Mouse (Mus musculus) left cerebral cortex, adult 8-10 months (tissue): Measurements from ENCODE around the gene Gm21970. TPM values are rescaled to one million over a fixed set of nuclear protein-coding genes. Genes with fewer than 3 reads are reported as not detected.

ENCODE experiments used
- DNase-seq, 2 experiments: peaks; one replicate each; pipeline ENCODE4 v3.0.0; 2022; ENCODE audit warnings: low spot score in 2 of 2
- total RNA-seq, 4 experiments: library from RNA; stranded (reverse); gene quantifications; 2 replicates each; pipeline ENCODE4 v1.2.4; 2022

The Gm21970 gene
- total RNA-seq, 4 experiments from 2014 or later: not detected

GRCm38 (mm10) chr16:91401569-91402165 lies 10.1 kb downstream of the Gm21970 start:
- no peak for DNase-seq

- no peak for DNase-seq
These were observed 12.3 kb downstream of the Gm21970 start for GRCm38 (mm10) chr16:91403784-91404183.

GRCm38 (mm10) chr16:91404187-91404586 lies 12.7 kb downstream of the Gm21970 start:
- DNase-seq: no peak

GRCm38 (mm10) chr16:91404828-91405577 lies 13.5 kb downstream of the Gm21970 start:
- no peak for DNase-seq

GRCm38 (mm10) chr16:91405640-91406584 lies 14.4 kb downstream of the Gm21970 start, which contains the start of gene Il10rb:
TSS of gene Il10rb (plus strand) at chr16:91406164.
- peak in 1 of 2 experiments; percentile 23 for DNase-seq

- no peak for DNase-seq
These were observed 15.2 kb downstream of the Gm21970 start for GRCm38 (mm10) chr16:91406585-91407220.

GRCm38 (mm10) chr16:91413102-91413844 lies 21.8 kb downstream of the Gm21970 start:
- no peak for DNase-seq

- no peak for DNase-seq
These were observed 24.1 kb downstream of the Gm21970 start for GRCm38 (mm10) chr16:91415391-91416189.

GRCm38 (mm10) chr16:91416357-91416756 lies 24.8 kb downstream of the Gm21970 start:
- DNase-seq: no peak

GRCm38 (mm10) chr16:91416938-91417337 lies 25.4 kb downstream of the Gm21970 start:
- no peak for DNase-seq

GRCm38 (mm10) chr16:91418531-91418930 lies 27.0 kb downstream of the Gm21970 start:
- DNase-seq: no peak

GRCm38 (mm10) chr16:91425816-91426215 lies 34.3 kb downstream of the Gm21970 start:
- DNase-seq: no peak

GRCm38 (mm10) chr16:91426586-91426985 lies 35.1 kb downstream of the Gm21970 start:
- no peak for DNase-seq

- DNase-seq: no peak
These were observed 35.9 kb downstream of the Gm21970 start for GRCm38 (mm10) chr16:91427461-91427860.

- no peak for DNase-seq
These were observed 36.8 kb downstream of the Gm21970 start for GRCm38 (mm10) chr16:91428259-91428865.

- no peak for DNase-seq
These were observed 41.3 kb downstream of the Gm21970 start for GRCm38 (mm10) chr16:91432720-91433328.

GRCm38 (mm10) chr16:91433329-91433933 lies 41.9 kb downstream of the Gm21970 start:
- no peak for DNase-seq

GRCm38 (mm10) chr16:91434119-91434518 lies 42.6 kb downstream of the Gm21970 start:
- DNase-seq: no peak
